Mouse (Mus musculus): ENCODE data around the gene Klf12. TPM values are rescaled to one million over a fixed set of nuclear protein-coding genes. Genes with fewer than 3 reads are reported as not detected.

The Klf12 gene
- 10 to 100 TPM; 15.3 to 19.9 TPM for total RNA-seq (2021)

DNA sequence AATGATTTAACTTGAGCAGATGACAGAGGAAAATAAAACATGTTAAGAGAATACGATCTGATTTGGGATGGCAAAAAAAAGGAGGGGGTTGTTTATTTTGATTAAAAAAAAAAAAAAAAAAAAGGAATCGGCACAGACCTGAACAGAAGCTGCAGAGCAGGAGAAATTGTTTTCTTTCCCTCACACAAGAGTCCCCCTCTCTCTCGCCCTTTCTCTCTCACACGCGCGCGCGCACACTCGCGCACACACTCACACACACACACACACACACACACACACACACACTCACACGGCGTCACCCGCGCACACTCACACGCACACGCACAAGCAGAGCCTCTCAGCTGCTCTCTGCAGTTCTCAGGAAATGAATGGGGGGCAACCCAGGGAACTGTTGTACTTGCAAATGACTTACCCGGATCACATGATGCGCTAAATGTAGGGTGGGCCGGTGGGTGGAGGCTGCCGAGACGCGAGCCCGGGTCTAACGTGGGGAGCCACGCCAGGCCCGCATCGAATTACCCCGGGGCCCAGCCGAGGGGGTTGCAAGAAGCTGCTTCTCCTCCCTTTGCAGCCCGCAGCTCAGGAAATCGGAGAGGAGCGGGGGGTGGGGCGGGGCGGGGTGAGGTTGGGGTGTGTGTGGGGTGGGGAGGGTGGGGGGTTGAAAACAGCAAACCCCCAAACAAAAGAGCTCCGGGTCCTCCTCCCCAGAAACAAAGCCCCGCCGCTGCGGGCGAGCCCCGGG lies at the start of gene Klf12:
TSS of gene Klf12 (minus strand) at position 561 of the 742 bp plus-strand sequence.
- DNase-seq: peak in 1 of 2 experiments; percentile 75
- intact Hi-C loops (cut with DNase I): loop anchor here (2.0 to 5.0 kb wide), 2 partner anchors 49 to 107 kb away; no protein-coding TSS in a partner anchor

GRCm38 (mm10) chr14:100333369-100333768 lies 48.9 kb upstream of the Klf12 start:
- DNase-seq: peak; percentile 13 to 27
- intact Hi-C loops (cut with DNase I): no loop called here

- no peak for DNase-seq
- intact Hi-C loops (cut with DNase I): no loop called here
Observed at GRCm38 (mm10) chr14:100328602-100329276, 44.3 kb upstream of the Klf12 start.

DNA sequence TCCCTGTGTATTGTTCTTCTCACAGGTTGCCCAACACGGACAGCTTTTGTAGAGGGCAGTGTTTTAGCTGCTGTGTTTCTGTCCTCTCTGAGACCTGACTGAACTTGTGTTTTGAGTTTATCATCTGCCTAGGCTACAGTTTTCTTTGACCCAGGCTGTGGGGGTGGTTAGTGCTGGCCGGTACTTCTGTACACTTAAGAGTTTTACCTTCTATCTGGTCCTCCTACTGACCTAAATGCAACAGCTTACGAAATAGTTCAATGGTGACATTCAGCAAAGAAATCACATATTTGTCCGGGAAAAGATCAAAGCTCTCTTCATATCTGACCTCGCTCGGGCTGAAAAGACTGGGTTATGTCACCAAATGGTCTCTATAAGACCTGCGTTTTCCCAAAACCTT lies 39.8 kb upstream of the Klf12 start:
- DNase-seq: no peak
- intact Hi-C loops (cut with DNase I): no loop called here

DNA sequence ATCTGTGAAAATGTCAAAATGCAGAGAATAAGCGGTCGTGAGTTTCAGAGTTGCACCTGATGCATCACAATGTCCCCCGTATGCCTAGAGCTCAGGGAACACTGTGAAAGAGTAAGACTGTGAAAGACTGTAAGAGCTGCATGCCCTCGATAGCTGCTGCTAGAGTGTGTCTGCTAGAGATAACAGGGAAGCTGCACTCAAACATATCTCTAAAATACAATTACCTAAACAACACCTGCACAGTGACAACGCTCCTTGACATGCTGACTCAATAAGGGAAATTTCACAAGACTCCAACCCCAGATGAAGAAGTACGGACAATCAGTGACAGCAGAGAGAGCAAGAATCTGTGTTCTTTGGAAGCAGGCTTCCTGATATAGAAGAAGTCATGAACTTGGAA lies 37.5 kb upstream of the Klf12 start:
- DNase-seq: no peak
- intact Hi-C loops (cut with DNase I): no loop called here

DNA sequence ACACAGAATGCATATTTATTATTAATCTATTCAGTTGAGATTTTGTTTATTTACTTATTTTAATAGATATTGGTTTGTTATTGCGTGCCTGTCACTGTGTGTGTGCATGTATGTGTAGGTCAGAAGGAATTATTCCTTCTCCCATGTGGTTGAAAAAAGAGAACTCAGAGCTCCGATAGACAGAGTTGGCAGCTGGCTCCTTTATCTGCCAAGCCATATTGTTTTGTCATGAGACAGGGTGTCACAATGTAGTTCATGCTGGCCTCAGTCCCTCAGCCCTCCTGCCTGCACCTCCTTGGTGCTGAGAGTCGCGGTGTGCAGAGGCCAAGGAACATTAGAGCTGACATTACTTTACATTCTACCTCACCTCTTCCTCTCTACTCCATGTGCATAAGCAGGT lies 32.3 kb upstream of the Klf12 start:
- intact Hi-C loops (cut with DNase I): no loop called here

DNA sequence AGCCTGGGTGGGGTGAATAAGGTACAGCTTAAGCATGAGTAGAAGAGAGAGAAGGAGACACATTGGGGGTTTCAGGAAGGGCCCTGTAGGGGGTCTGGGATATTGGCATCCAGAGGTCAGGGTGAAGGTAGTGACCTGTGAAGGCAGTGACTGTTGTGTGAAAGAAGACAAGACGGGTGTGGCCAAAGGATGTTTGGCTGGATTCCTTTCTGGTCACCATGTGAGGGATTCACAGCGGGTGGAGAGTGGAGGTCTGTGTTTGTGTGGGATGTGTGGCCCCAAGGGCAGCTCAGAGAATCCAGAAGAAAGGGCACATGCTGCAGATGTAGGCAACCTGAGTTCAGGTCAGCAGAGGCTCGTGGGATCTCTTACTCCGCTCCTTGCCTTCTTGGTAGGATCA lies 29.6 kb upstream of the Klf12 start:
- DNase-seq: no peak
- intact Hi-C loops (cut with DNase I): no loop called here

More for the DNA sequence above, 32.3 kb upstream of the Klf12 start:
- no peak for DNase-seq

GRCm38 (mm10) chr14:100300905-100301304 lies 16.4 kb upstream of the Klf12 start:
- no peak for DNase-seq
- intact Hi-C loops (cut with DNase I): no loop called here

DNA sequence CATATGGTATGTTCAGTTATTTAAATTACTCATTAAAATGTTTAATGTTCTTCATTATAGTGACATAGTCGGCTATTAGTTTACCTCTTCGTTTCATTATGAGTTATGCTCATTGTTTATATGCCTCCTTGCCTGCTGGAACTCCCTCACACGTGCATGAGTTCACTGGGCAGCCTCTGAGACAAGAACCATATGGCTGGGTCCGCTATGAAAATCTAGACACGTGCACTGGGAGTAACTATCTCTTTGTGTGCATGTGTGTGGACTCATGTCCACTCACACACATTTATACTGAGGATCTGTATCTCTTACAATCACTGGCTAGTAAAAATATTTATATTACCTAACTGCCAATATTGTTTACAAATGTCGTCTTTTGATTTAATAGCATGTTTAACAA lies 14.4 kb upstream of the Klf12 start:
- intact Hi-C loops (cut with DNase I): no loop called here
- DNase-seq: no peak

- intact Hi-C loops (cut with DNase I): loop anchor here (2.0 to 5.0 kb wide), 5 partner anchors 74 to 466 kb away; no protein-coding TSS in a partner anchor
- DNase-seq: no peak
Observed at GRCm38 (mm10) chr14:100286586-100287241, 2.2 kb upstream of the Klf12 start.

DNA sequence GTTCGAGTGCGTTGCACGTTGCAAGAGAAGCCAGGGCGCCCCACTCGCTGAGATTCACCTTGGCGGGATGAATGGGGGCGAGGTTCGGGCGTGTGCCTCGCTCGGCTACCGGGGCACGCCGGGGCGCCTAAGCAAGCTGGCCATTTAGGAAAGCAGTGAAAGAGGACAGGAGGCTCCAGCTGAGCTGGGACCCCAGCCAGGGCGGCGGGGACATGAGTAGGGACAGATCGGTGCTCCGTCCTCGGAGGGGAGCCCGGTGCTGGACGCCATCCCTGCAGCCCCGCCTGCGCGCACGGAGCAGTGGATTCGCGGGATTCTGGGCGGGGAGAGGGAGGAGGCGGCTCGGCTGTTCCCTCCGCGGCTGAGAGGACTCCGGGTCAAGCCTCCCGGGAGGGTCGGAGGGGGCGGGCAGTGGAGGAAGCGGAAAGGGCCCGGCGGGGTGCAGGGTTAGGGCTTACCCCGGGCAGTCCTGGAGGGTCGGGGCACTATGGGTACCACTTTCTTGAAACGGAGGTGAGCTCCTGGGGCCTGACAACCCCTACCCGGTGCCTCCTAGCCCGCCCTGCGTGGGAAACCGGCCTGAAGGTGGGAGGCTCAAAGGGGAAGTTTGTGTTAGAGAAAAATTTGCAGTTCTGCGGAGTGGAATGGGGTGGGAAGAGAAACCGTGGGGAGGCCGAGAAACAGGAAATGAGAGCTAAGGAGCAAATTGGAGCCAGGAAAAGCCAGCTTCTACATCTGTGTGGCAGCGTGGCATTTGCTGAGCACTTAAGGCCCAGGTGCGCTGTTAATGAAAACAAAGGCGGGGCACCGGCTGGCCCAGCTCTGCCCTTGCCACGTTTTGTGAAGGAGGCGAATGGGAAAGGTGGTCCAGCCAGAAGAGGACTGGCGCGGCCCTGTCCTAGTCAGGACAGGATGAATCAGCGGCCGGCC lies 1.4 kb upstream of the Klf12 start:
- intact Hi-C loops (cut with DNase I): loop anchor here (2.0 to 5.0 kb wide), 6 partner anchors 51 to 466 kb away; no protein-coding TSS in a partner anchor
- DNase-seq: peak; percentile 82 to 87

GRCm38 (mm10) chr14:100284861-100285655 lies 579 bp upstream of the Klf12 start:
- intact Hi-C loops (cut with DNase I): loop anchor here (2.0 to 5.0 kb wide), 6 partner anchors 50 to 467 kb away; no protein-coding TSS in a partner anchor
- DNase-seq: peak; percentile 67 to 85

DNA sequence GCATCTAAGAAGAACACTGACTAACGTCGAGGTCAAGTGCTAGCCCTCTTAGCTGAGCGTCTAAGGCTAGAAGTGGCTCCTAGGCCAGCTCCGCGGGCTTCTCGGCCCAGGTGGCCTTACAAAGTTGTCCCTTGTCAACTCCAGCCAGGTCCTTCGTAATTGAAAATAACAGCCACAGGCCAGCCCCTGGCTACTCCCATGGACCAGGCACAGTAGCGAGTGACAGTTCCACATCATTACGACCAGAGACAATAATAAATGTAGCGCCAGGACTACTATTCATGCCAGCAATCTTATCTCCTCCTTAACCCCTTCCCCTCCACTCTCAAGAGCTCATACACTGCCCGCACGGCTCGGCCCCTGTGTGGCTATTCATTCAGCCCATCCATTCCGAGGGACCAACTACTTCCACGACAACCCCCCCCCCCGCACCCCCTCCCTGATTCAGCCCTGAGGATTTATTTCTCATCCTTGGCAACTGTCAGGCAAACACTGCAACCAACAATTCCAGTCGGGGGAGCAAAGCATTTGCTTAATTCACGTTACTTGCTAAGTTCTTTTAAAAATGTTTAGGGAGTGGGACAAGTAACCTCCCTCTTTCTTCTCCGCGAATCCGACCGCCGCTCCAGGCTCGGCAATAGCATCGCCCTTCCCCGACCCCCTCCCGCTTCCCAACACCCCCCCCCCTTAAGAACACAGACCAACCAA lies 914 bp downstream of the Klf12 start:
- DNase-seq: peak; percentile 33 to 61
- intact Hi-C loops (cut with DNase I): loop anchor here (2.0 to 5.0 kb wide), 2 partner anchors 49 to 106 kb away; no protein-coding TSS in a partner anchor

- intact Hi-C loops (cut with DNase I): loop anchor here (1.0 to 5.0 kb wide), 2 partner anchors 22 to 105 kb away; no protein-coding TSS in a partner anchor
- no peak for DNase-seq
Observed at GRCm38 (mm10) chr14:100282651-100283050, 1.8 kb downstream of the Klf12 start.

DNA sequence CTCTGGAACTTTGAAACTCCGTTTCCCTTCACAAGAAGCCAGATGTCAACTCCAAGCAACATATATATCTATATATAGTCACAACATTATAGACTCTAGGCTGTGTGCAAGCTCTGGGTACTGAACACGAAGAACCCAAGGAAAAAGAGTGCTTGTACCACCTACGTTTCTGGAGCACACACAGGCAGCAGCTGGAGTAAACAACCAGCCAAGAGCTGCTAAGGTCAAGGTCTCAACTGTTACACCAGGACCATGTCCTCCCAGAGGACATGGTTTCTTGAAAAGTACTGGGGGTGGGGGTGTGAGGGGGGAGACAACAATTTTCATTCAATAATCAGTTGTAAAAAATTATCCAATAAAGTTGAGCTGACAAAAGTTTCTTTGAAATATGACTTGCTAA lies 2.7 kb downstream of the Klf12 start:
- intact Hi-C loops (cut with DNase I): loop anchor here (1.0 to 5.0 kb wide), 2 partner anchors 21 to 104 kb away; no protein-coding TSS in a partner anchor
- no peak for DNase-seq

- no peak for DNase-seq
- intact Hi-C loops (cut with DNase I): no loop called here
Observed at GRCm38 (mm10) chr14:100274179-100274578, 10.3 kb downstream of the Klf12 start.

DNA sequence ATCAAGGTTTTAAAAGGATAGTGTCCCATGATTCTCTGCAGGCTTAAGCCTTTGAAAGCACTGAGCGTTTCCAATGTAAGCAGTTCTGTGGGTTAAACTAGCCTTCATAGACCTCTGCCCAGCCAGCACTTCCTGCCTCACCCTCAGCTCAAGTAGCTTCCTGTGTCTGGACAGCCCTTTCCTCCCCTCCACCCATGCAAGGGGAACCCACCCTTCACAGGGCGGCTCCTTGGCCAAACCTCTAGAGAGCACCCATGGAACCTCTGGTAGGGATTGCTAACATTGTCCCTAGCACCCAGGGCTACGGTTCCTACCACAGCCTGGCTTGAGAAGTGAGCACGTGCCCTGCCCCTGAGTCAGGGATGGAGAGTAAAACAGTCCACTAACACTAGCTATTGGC lies 23.9 kb downstream of the Klf12 start:
- peak; percentile 28 to 47 for DNase-seq
- intact Hi-C loops (cut with DNase I): loop anchor here (1.0 kb wide), 1 partner anchor 22 kb away; no protein-coding TSS in a partner anchor

DNA sequence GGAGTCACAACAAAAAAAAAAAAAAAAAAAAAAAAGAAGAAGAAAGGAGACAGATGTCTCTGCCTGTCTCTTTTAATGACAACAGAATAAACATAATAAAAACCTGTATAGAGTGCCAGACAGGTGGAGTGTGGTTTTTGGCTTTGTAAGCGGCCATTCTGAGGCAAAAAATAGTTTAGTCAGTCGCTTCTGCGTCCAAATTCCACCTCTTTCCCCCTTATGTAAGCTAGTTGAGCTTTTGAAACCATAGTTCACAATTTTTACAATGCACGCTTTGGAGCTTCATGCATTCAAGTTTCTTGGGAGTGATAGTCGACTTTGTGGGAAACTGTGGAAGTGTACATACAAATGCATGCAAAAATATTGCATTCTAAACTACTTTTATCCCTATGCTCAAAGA lies 41.4 kb downstream of the Klf12 start:
- DNase-seq: no peak
- intact Hi-C loops (cut with DNase I): no loop called here
